Mouse (Mus musculus) lung, postnatal 25 days (tissue): ENCODE measurements around the gene Mael.
A peak's percentile ranks its signal among the peaks of the same experiment; 100 is the strongest.

Experiments
- DNase-seq: peaks from one replicate; pipeline ENCODE4 v3.0.0; 2022; ENCODE audit warnings: low spot score

The Mael gene

GRCm38 (mm10) chr1:166238315-166238969 lies at the start of gene Mael:
Gene Mael, minus strand, starts transcription at chr1:166238747.
- no peak for DNase-seq

DNA sequence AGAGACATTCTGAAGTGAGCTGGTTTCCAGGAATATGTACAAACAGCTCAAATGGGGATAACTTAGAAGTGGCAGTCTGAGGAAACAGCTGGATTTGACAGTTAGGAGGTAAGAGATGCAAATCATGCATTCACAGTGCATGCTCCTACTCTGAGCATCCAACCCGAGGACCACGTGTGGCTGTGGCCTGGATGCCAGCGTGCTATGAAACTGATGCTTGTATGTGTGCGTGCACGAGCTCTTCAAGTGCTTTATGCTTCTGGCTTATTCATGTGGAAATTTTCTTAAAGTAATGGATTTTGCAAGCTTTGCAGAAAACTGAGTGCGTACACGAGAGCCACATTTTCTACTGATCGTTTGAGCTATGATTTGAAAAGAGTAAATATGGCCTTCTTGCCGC lies 47.7 kb upstream of the Mael start:
- no peak for DNase-seq

DNA sequence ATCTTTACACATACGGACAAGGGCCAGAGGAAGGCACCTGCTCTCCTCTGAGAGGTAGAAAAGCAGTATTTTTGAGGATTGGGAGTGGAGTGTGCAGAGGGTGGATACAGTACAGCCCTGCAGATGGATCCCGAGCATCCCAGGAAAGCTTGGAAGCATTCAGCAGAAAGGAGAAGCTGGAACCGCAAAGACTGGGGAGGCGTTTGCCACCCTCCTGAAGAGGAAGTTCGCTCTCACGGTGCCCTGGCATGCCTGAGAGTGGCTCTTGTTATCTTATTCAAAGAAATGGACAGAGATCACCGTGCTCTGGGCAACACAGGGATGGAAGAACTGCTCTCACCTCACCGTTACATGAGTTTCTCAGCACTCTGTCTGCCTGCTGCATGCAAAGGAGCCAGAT lies 45.8 kb upstream of the Mael start:
- DNase-seq = no peak

- no peak for DNase-seq
Measured at GRCm38 (mm10) chr1:166283451-166283850, 44.9 kb upstream of the Mael start.

- DNase-seq = peak; percentile 10
Measured at GRCm38 (mm10) chr1:166282597-166283210, 44.2 kb upstream of the Mael start.

- no peak for DNase-seq
Measured at GRCm38 (mm10) chr1:166281836-166282235, 43.3 kb upstream of the Mael start.

- no peak for DNase-seq
Measured at GRCm38 (mm10) chr1:166281287-166281686, 42.7 kb upstream of the Mael start.

DNA sequence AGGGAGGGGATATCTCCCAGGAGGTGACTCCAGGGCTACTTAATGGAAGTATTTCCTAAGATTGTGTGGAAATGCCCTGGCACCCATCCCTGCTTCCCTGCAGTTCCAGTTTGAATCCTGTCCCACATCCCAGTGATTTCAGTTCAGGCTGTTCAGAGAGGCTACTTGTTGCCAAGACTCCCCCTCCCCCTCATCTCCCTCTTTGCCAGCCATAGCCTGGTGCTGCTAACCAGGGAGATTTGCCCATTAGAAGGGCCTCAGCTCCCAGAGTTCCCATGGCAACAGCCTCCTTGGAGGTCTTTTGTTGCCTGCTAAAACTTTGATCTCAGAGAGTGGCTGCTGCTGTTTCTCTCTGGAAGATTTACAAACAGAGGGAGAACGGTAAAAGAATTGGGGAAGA lies 42.0 kb upstream of the Mael start:
- no peak for DNase-seq

GRCm38 (mm10) chr1:166279580-166280206 lies 41.1 kb upstream of the Mael start:
- DNase-seq = no peak

DNA sequence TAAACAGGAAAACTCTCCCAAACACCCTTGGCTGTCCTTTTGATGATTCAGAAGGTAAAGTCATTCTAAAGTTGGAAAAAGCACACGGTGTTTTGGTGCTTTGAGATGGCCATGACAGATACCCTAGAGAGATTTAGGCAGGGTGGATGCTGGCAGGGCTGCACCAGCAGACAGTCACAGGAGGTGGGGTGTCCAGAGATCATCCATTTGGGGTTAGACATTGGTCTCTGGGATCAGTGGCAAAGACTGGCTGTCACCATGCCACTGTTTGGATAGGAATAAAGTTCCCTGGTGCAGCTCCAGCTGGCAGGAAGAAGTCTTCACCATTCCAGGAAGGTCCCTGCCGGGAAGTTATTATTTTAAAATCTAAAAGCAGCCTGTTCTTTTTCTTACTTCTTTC lies 40.2 kb upstream of the Mael start:
- no peak for DNase-seq

DNA sequence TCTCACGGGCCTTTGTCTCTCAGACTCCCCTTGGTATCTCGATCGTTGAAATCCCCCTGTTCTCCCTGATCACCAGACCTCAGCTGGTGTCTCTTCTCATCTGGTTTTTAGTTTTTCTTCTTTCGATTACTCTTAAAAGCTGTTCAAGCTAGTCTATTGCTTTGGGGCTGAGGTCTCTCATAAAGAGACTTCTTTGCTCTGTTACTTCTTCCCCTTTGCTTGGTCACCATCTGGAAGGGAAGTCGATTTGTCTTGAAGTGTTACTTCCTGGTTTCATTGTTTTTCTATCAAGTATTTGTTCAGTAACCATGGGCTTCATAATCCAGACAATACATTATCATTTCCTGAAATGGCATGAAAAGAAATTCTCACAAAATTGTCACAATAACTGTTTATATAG lies 29.7 kb upstream of the Mael start:
- no peak for DNase-seq

DNA sequence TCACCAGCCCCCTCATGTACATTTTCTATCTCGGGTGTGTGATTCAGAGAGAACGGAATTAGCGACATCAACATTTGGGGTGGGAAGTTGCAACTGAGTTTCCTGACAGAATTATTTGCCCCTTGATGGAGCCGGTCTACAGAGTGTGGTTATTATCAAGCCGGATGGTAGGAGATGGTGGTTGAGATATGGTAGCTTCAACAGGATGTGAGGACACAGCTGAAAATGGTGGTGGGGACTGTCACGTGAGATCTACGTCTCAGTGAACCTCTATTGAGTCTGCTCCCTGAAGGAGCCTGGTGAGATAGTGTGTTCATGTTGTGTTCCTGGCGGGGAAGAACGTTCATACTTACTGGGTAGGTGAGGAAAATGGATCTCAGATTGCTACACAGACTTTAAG lies 28.4 kb upstream of the Mael start:
- peak; percentile 14 for DNase-seq

- DNase-seq = no peak
Measured at GRCm38 (mm10) chr1:166266001-166266705, 27.6 kb upstream of the Mael start.

GRCm38 (mm10) chr1:166259526-166259925 lies 21.0 kb upstream of the Mael start:
- DNase-seq = no peak

GRCm38 (mm10) chr1:166256898-166257297 lies 18.4 kb upstream of the Mael start:
- DNase-seq = no peak

DNA sequence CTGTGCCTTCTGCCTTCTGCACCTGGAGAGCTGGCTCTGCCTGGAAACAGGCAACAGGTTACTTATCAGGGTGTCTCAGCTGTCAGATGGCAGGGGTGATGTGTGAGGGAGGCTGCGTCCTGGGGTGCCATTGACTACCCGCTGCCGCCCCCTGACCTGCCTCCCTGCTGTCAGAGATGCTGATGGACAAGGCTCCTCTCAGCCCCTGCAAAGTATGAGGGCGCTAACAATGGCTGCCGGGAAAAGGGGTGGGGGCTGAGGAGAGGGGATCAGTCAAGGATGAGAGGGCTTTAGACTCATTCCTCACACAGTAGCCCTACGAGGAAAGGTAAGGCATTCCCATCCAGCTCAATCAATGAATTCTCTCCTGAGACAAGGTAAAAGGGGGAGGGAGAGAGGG lies 17.8 kb upstream of the Mael start:
- no peak for DNase-seq

GRCm38 (mm10) chr1:166255651-166256050 lies 17.1 kb upstream of the Mael start:
- DNase-seq = no peak

GRCm38 (mm10) chr1:166255091-166255490 lies 16.5 kb upstream of the Mael start:
- no peak for DNase-seq

GRCm38 (mm10) chr1:166253898-166254894 lies 15.6 kb upstream of the Mael start, which contains the start of gene Ildr2:
Gene Ildr2, plus strand, starts transcription at chr1:166254139.
- peak; percentile 26 for DNase-seq

- no peak for DNase-seq
Measured at GRCm38 (mm10) chr1:166244285-166244684, 5.7 kb upstream of the Mael start.

- DNase-seq = no peak
Measured at GRCm38 (mm10) chr1:166214181-166214580, 24.4 kb downstream of the Mael start.

GRCm38 (mm10) chr1:166209371-166209770 lies 29.2 kb downstream of the Mael start:
- no peak for DNase-seq
